Mouse (Mus musculus) heart, embryonic 11.5 days (tissue): ENCODE results near the gene Trim65. TPM values are rescaled to one million over a fixed set of nuclear protein-coding genes. Genes with fewer than 3 reads are reported as not detected.

ENCODE experiments used
- ATAC-seq: fragments of 200-750 bp; cut with Nextera tagmentation; replicated peaks from 2 replicates; pipeline ENCODE4 v1.8.0; 2017; ENCODE audit warnings: moderate library complexity; ENCODE audit not compliant: insufficient number of reproducible peaks, low FRiP score, low TSS enrichment
- H3K27ac ChIP-seq: fragments of 300-500 bp; sonication (generic); 2 replicates; pipeline ENCODE4 v1.5.1; 2014; ENCODE audit warnings: mild to moderate bottlenecking, low read depth, low read length
- H3K27me3 ChIP-seq: fragments of 300-500 bp; sonication (generic); 2 replicates; pipeline ENCODE4 v1.6.1; 2014; ENCODE audit warnings: mild to moderate bottlenecking, low read length, mixed read lengths; ENCODE audit not compliant: control insufficient read depth, insufficient read depth
- H3K36me3 ChIP-seq: fragments of 300-500 bp; sonication (generic); 2 replicates; pipeline ENCODE4 v1.6.1; 2014; ENCODE audit warnings: mild to moderate bottlenecking, low read length, moderate library complexity, mixed read lengths; ENCODE audit not compliant: control insufficient read depth, insufficient read depth
- H3K4me1 ChIP-seq: fragments of 300-500 bp; sonication (generic); 2 replicates; pipeline ENCODE4 v1.6.1; 2014; ENCODE audit warnings: low read length; ENCODE audit not compliant: control insufficient read depth, insufficient read depth
- H3K4me2 ChIP-seq: fragments of 300-500 bp; sonication (generic); 2 replicates; pipeline ENCODE4 v1.6.1; 2014; ENCODE audit warnings: mild to moderate bottlenecking, moderate library complexity
- H3K4me3 ChIP-seq: fragments of 300-500 bp; sonication (generic); 2 replicates; pipeline ENCODE4 v1.5.1; 2014; ENCODE audit warnings: low read depth, low read length
- H3K9ac ChIP-seq: fragments of 300-500 bp; sonication (generic); 2 replicates; pipeline ENCODE4 v1.6.1; 2014; ENCODE audit warnings: mild to moderate bottlenecking, low read depth, low read length, moderate library complexity
- H3K9me3 ChIP-seq: fragments of 300-500 bp; sonication (generic); replicated peaks from 2 replicates; pipeline ENCODE4 v1.6.1; 2016; ENCODE audit warnings: low read length; ENCODE audit not compliant: control insufficient read depth
- WGBS: fragments of 180-500 bp; shearing (Covaris S2); extraction: QIAGEN DNeasy Blood & Tissue Kit; methylation state at CpG from one replicate; pipeline ENCODE4 v1.1.7; 2014; ENCODE audit not compliant: insufficient replicate concordance; 5-methylcytosine and 5-hydroxymethylcytosine counted together
- polyA plus RNA-seq: library from polyadenylated mRNA; unstranded; fragments of >200 nt; fragmentation: Nextera tagmentation; extraction: Ambion mirVana; gene quantifications from 2 replicates; pipeline ENCODE4 v1.2.1, GENCODE M21; 2014

Trim65 gene
- polyA plus RNA-seq, 1 experiment from 2014 or later: 4.5 TPM

GRCm38 (mm10) chr11:116103572-116103971 lies 27.4 kb downstream of the Trim65 start:
- no peak for ATAC-seq
- Histone ChIP-seq H3K4me1 (peaks cover 89% of the 10 kb centered on the region), H3K27ac (peak overlapping the region; percentile 96), H3K27me3 (peaks cover 12% of the 10 kb centered on the region), H3K9ac (peak overlapping the region; percentile 34; the same call in 1 of the 2 replicates), H3K36me3 (no peaks in the 10 kb centered on the region), H3K9me3 (no peaks in the 10 kb centered on the region), H3K4me2 (peak overlapping the region; percentile 24; the same call in 1 of the 2 replicates), H3K4me3 (no peak overlapping the region)
- 48% methylated on average over 12 of the region's 12 CpGs for WGBS

- H3K4me2 ChIP-seq: no peak overlapping the region
- no peaks in the 10 kb centered on the region for H3K9me3 ChIP-seq
- H3K27me3 ChIP-seq: peaks cover 3% of the 10 kb centered on the region; the same call in 1 of the 2 replicates
- peak overlapping the region; percentile 92 for H3K27ac ChIP-seq
- H3K36me3 ChIP-seq: no peaks in the 10 kb centered on the region
- ATAC-seq: no peak
- peak overlapping the region; percentile 56 for H3K9ac ChIP-seq
- peaks cover 82% of the 10 kb centered on the region for H3K4me1 ChIP-seq
- WGBS: 53% methylated on average over 3 of the region's 4 CpGs
- no peak overlapping the region for H3K4me3 ChIP-seq
Observed at GRCm38 (mm10) chr11:116102472-116102871, 28.5 kb downstream of the Trim65 start.

- Histone ChIP-seq H3K36me3 (no peaks in the 10 kb centered on the region), H3K9me3 (no peaks in the 10 kb centered on the region), H3K27ac (peak overlapping the region; percentile 92), H3K9ac (peak overlapping the region; percentile 56), H3K4me1 (peaks cover 77% of the 10 kb centered on the region), H3K27me3 (no peaks in the 10 kb centered on the region; the same call in 1 of the 2 replicates), H3K4me2 (peak overlapping the region; percentile 20; the same call in 1 of the 2 replicates), H3K4me3 (no peak overlapping the region)
- 42% methylated on average over 11 of the region's 11 CpGs for WGBS
- peak; percentile 6; the same call in 1 of the 2 replicates for ATAC-seq
Observed at GRCm38 (mm10) chr11:116101931-116102381, 29.0 kb downstream of the Trim65 start.

GRCm38 (mm10) chr11:116100839-116101238 lies 30.1 kb downstream of the Trim65 start:
- H3K27me3 ChIP-seq: no peaks in the 10 kb centered on the region
- H3K4me2 ChIP-seq: no peak overlapping the region
- H3K4me1 ChIP-seq: peaks cover 66% of the 10 kb centered on the region
- no peaks in the 10 kb centered on the region for H3K9me3 ChIP-seq
- H3K9ac ChIP-seq: peak overlapping the region; percentile 43
- peak overlapping the region; percentile 92 for H3K27ac ChIP-seq
- no peaks in the 10 kb centered on the region for H3K36me3 ChIP-seq
- WGBS: 75% methylated on average over 7 of the region's 7 CpGs
- no peak overlapping the region for H3K4me3 ChIP-seq
- no peak for ATAC-seq

- H3K4me1 ChIP-seq: peaks cover 62% of the 10 kb centered on the region
- H3K36me3 ChIP-seq: no peaks in the 10 kb centered on the region
- no peak for ATAC-seq
- no peak overlapping the region for H3K4me3 ChIP-seq
- H3K9ac ChIP-seq: peak overlapping the region; percentile 43
- H3K9me3 ChIP-seq: no peaks in the 10 kb centered on the region
- 39% methylated on average over 6 of the region's 6 CpGs for WGBS
- H3K27ac ChIP-seq: peak overlapping the region; percentile 92
- H3K4me2 ChIP-seq: no peak overlapping the region; the same call in 1 of the 2 replicates
- H3K27me3 ChIP-seq: no peaks in the 10 kb centered on the region
Observed at GRCm38 (mm10) chr11:116100385-116100784, 30.5 kb downstream of the Trim65 start.

GRCm38 (mm10) chr11:116099462-116099861 lies 31.5 kb downstream of the Trim65 start:
- H3K9me3 ChIP-seq: no peaks in the 10 kb centered on the region
- no peak overlapping the region for H3K4me2 ChIP-seq
- ATAC-seq: no peak
- H3K4me1 ChIP-seq: peaks cover 56% of the 10 kb centered on the region
- 85% methylated on average over 6 of the region's 6 CpGs for WGBS
- H3K36me3 ChIP-seq: no peaks in the 10 kb centered on the region
- H3K27ac ChIP-seq: peak overlapping the region; percentile 92
- no peaks in the 10 kb centered on the region for H3K27me3 ChIP-seq
- H3K4me3 ChIP-seq: no peak overlapping the region
- H3K9ac ChIP-seq: no peak overlapping the region

GRCm38 (mm10) chr11:116098711-116099460 lies 32.0 kb downstream of the Trim65 start:
- Histone ChIP-seq H3K27ac (peak overlapping the region; percentile 92), H3K4me1 (peaks cover 51% of the 10 kb centered on the region), H3K27me3 (no peaks in the 10 kb centered on the region), H3K36me3 (no peaks in the 10 kb centered on the region), H3K9me3 (no peaks in the 10 kb centered on the region), H3K4me2 (no peak overlapping the region), H3K4me3 (no peak overlapping the region), H3K9ac (no peak overlapping the region)
- no peak for ATAC-seq
- WGBS: 65% methylated on average over 14 of the region's 14 CpGs

GRCm38 (mm10) chr11:116096213-116097108 lies 34.5 kb downstream of the Trim65 start:
- Histone ChIP-seq H3K36me3 (no peaks in the 10 kb centered on the region), H3K9me3 (no peaks in the 10 kb centered on the region), H3K9ac (no peak overlapping the region), H3K27ac (no peak overlapping the region), H3K4me1 (peaks cover 30% of the 10 kb centered on the region), H3K4me3 (no peak overlapping the region), H3K4me2 (no peak overlapping the region), H3K27me3 (no peaks in the 10 kb centered on the region)
- WGBS: 85% methylated on average over 5 of the region's 5 CpGs
- ATAC-seq: no peak
